Mouse (Mus musculus) left cerebral cortex, adult 11 months (tissue): ENCODE data around the gene Gm12258.
A peak's percentile ranks its signal among the peaks of the same experiment; 100 is the strongest.

ENCODE experiments used
- DNase-seq: peaks from one replicate; pipeline ENCODE4 v3.0.0; 2022; ENCODE audit warnings: low spot score

Gm12258 gene

GRCm38 (mm10) chr11:58901080-58901479 lies 54.1 kb downstream of the Gm12258 start:
- no peak for DNase-seq

- peak; percentile 90 for DNase-seq
Observed at GRCm38 (mm10) chr11:58903511-58904409, 56.8 kb downstream of the Gm12258 start, which contains the start of gene Zfp39. Gene Zfp39, minus strand, starts transcription at chr11:58904225.

- DNase-seq = no peak
Observed at GRCm38 (mm10) chr11:58904410-58904718, 57.4 kb downstream of the Gm12258 start.

- DNase-seq = no peak
Observed at GRCm38 (mm10) chr11:58904838-58905237, 57.9 kb downstream of the Gm12258 start.
